In the genomic region with DNA sequence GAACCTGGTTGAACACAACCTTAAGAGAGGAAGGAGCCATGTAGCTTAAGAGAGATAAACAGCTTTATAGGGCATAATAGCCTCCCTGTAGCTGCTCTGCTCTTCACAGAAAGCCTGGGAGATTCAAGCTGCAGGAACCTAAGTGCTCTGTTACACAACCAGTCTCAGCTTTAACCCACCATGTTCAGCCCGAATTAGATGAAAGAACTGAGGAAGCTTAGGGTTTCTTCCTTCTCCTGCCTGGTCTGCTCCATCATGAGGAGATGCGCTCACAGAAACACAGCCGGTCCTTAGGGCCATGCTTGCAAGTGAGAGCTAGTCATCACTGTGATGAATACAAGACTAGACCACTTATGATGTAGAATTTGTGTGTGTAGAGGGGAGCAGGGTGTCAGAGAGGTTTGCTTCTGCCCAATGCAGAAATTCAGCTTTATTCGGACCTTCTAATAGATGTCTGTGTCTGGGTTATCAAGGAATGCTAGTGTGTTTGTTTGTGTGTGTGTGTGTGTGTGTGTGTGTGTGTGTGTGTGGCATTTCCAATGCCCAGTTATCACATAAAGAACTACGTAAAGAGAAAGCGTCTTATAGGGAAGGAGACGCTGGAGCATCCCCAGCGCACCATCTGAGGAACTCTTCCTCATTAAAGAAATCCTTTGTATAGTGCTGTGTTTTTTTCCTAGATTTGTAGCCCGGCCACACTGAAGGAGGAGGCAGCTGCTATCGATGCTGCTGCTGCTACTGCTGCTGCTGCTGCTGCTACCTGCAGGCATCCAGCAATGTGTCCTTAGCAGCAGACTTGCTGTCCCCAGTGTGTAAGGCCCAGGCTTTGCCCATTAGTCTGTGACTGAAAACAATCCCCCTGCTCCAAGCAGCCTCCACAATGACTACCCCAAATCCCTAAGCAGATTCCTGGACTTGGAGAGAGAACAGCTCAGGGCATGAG, we compare ENCODE assay signal across 14 mouse cellular contexts. TPM values are rescaled to one million over a fixed set of nuclear protein-coding genes. Genes with fewer than 3 reads are reported as not detected.
DNase-seq lines count a peak whose midpoint lies in the region; ATAC-seq and TF ChIP-seq lines count a peak whose summit lies in the region.
"Had no signal": no experiment of that assay in that cellular context is flagged by ENCODE, and none has a peak within 500 bp of the region (broad histone marks: within the 10 kb centered on the region; RNA-seq: fewer than 3 reads in every experiment).

No protein-coding gene starts in this region.

- peak overlapping the region; percentile 96; the same call in 1 of the 2 replicates for H3K4me2 ChIP-seq in heart, embryonic 15.5 days
- H3K4me2 ChIP-seq in forebrain, embryonic 11.5 days (ENCODE audit: low read depth, low read length, severe bottlenecking), result peak overlapping the region; percentile 99
- H3K4me2 ChIP-seq in midbrain, embryonic 13.5 days (replicated peaks), result peak overlapping the region; percentile 95
- H3K4me2 ChIP-seq: liver, embryonic 15.5 days had no signal

- no peak overlapping the region for H3K9ac ChIP-seq in heart, embryonic 15.5 days
- peak overlapping the region; percentile 96 for H3K9ac ChIP-seq in forebrain, embryonic 11.5 days (ENCODE audit: low read length)
- H3K9ac ChIP-seq in midbrain, embryonic 13.5 days (replicated peaks), result peak overlapping the region; percentile 42
- H3K9ac ChIP-seq: liver, embryonic 15.5 days had no signal

- no peaks in the 10 kb centered on the region for H3K27me3 ChIP-seq in heart, embryonic 15.5 days
- no peaks in the 10 kb centered on the region for H3K27me3 ChIP-seq in forebrain, embryonic 11.5 days (ENCODE audit: control insufficient read depth, insufficient read depth, low read length)
- no peaks in the 10 kb centered on the region for H3K27me3 ChIP-seq in midbrain, embryonic 13.5 days

- no peak for TF ChIP-seq POLR2A in brain, embryonic 14.5 days (IDR thresholded peaks at IDR 0.05; ENCODE audit: borderline replicate concordance, extremely low read depth, insufficient read depth, insufficient read length, poor library complexity, severe bottlenecking)

- H3K4me1 ChIP-seq in heart, embryonic 15.5 days (replicated peaks), result peaks cover 26% of the 10 kb centered on the region
- H3K4me1 ChIP-seq in forebrain, embryonic 11.5 days (replicated peaks; ENCODE audit: control insufficient read depth, insufficient read depth, low read length), result peaks cover 36% of the 10 kb centered on the region
- peaks cover 70% of the 10 kb centered on the region for H3K4me1 ChIP-seq in midbrain, embryonic 13.5 days (replicated peaks)

- no peak for TF ChIP-seq CTCF in brain, embryonic 14.5 days (IDR thresholded peaks at IDR 0.05; ENCODE audit: borderline replicate concordance, extremely low read depth, insufficient read depth, insufficient read length)

- DNase-seq in heart, adult 18-20 months, result no peak
- DNase-seq in brain, embryonic 14.5 days (ENCODE audit: low read depth), result peak; percentile 86
- peak; percentile 60 for DNase-seq in forebrain, embryonic 11.5 days (ENCODE audit: low spot score)
- no peak for DNase-seq in MN1 (ENCODE audit: low spot score)
- no peak for DNase-seq in gastrocnemius, postnatal 14 days
- no peak for DNase-seq in adrenal gland, postnatal 14 days

- no peak for ATAC-seq in heart, embryonic 15.5 days (replicated peaks; ENCODE audit: insufficient number of reproducible peaks, insufficient read depth, low FRiP score, low read depth)
- ATAC-seq in forebrain, embryonic 11.5 days (replicated peaks; ENCODE audit: low FRiP score), result peak; percentile 21; the same call in 1 of the 2 replicates
- peak; percentile 44 for ATAC-seq in midbrain, embryonic 13.5 days
- ATAC-seq: CD4-positive, CD25-positive, alpha-beta regulatory T cell, adult 4 months had no signal

- intact Hi-C loops in gastrocnemius, postnatal 14 days (cut with DNase I; ENCODE audit: low total_unique reads), result no loop called here

- H3K27ac ChIP-seq in heart, embryonic 15.5 days, result no peak overlapping the region
- peak overlapping the region; percentile 76 for H3K27ac ChIP-seq in forebrain, embryonic 11.5 days (ENCODE audit: low read depth, low read length)
- H3K27ac ChIP-seq in midbrain, embryonic 13.5 days, result peak overlapping the region; percentile 61
- H3K27ac ChIP-seq: liver, embryonic 15.5 days had no signal

- H3K36me3 ChIP-seq in heart, embryonic 15.5 days, result no peaks in the 10 kb centered on the region
- H3K36me3 ChIP-seq in forebrain, embryonic 11.5 days (ENCODE audit: control insufficient read depth, insufficient read depth, low read length), result no peaks in the 10 kb centered on the region
- H3K36me3 ChIP-seq in midbrain, embryonic 13.5 days, result no peaks in the 10 kb centered on the region
- H3K36me3 ChIP-seq: liver, embryonic 15.5 days had no signal

- no peak overlapping the region for H3K4me3 ChIP-seq in heart, embryonic 15.5 days
- 0 out of 2 replicates have a peak overlapping the region, but pooled peaks have one; percentile 4 for H3K4me3 ChIP-seq in forebrain, embryonic 11.5 days (ENCODE audit: low read depth, low read length)
- H3K4me3 ChIP-seq in midbrain, embryonic 13.5 days (replicated peaks), result peak overlapping the region; percentile 14; the same call in 1 of the 2 replicates
- H3K4me3 ChIP-seq: liver, embryonic 15.5 days had no signal

- 62% methylated on average over 10 of the region's 10 CpGs for WGBS in heart, embryonic 15.5 days
- 15% methylated on average over 10 of the region's 10 CpGs for WGBS in forebrain, embryonic 11.5 days
- 13% methylated on average over 10 of the region's 10 CpGs for WGBS in midbrain, embryonic 13.5 days

- no peaks in the 10 kb centered on the region for H3K9me3 ChIP-seq in heart, embryonic 15.5 days (replicated peaks)
- H3K9me3 ChIP-seq in forebrain, embryonic 11.5 days (ENCODE audit: control insufficient read depth, low read length), result no peaks in the 10 kb centered on the region
- no peaks in the 10 kb centered on the region for H3K9me3 ChIP-seq in midbrain, embryonic 13.5 days
- H3K9me3 ChIP-seq: liver, embryonic 15.5 days had no signal

RNA-seq across cellular contexts. Expression of a gene that starts 4.1 kb away (rescaled TPM):
- polyA plus RNA-seq in heart, embryonic 15.5 days (2015; fragmentation: Nextera tagmentation; extraction: Ambion mirVana), result 11.6 and 13.2 TPM in 2 replicates
- 1 to 10 TPM; 3.4 to 4.3 TPM for total RNA-seq in heart, adult 18-20 months (2021)
- polyA plus RNA-seq in brain, embryonic 14.5 days (2012; rRNA removed), result 5.5 and 6.1 TPM in 2 replicates
- polyA plus RNA-seq in forebrain, embryonic 11.5 days (2014; fragmentation: Nextera tagmentation; extraction: Ambion mirVana), result 12.2 and 15.4 TPM in 2 replicates
- 14.7 and 17.1 TPM in 2 replicates for polyA plus RNA-seq in midbrain, embryonic 13.5 days (2015; fragmentation: Nextera tagmentation; extraction: Ambion mirVana)
- 1 to 10 TPM in 1 of 2 experiments, under 1 TPM in 1; 0.89 to 1.1 TPM for total RNA-seq in gastrocnemius, postnatal 14 days (2021)
- total RNA-seq in adrenal gland, postnatal 14 days (2021), result 1.7 and 1.8 TPM in 2 replicates

RNA-seq across cellular contexts. Expression of a gene that starts 15.4 kb away (rescaled TPM):
- 4.8 and 5.3 TPM in 2 replicates for polyA plus RNA-seq in heart, embryonic 15.5 days (2015; fragmentation: Nextera tagmentation; extraction: Ambion mirVana)
- 1 to 10 TPM; 2.0 to 2.2 TPM for total RNA-seq in heart, adult 18-20 months (2021)
- polyA plus RNA-seq in brain, embryonic 14.5 days (2012; rRNA removed), result 25.4 and 33.5 TPM in 2 replicates
- polyA plus RNA-seq in forebrain, embryonic 11.5 days (2014; fragmentation: Nextera tagmentation; extraction: Ambion mirVana), result 20.2 and 23.3 TPM in 2 replicates
- 17.8 and 18.3 TPM in 2 replicates for polyA plus RNA-seq in midbrain, embryonic 13.5 days (2015; fragmentation: Nextera tagmentation; extraction: Ambion mirVana)
- 1 to 10 TPM in 1 of 2 experiments, under 1 TPM in 1; 1.00 to 1.0 TPM for total RNA-seq in gastrocnemius, postnatal 14 days (2021)
- total RNA-seq in adrenal gland, postnatal 14 days (2021), result 4.5 and 4.8 TPM in 2 replicates

RNA-seq across cellular contexts. Expression of a gene that starts 21.6 kb away (rescaled TPM):
- polyA plus RNA-seq in heart, embryonic 15.5 days (2015; fragmentation: Nextera tagmentation; extraction: Ambion mirVana), result 35.1 and 36.0 TPM in 2 replicates
- 10 to 100 TPM; 31.0 to 33.4 TPM for total RNA-seq in heart, adult 18-20 months (2021)
- 41.1 and 49.4 TPM in 2 replicates for polyA plus RNA-seq in brain, embryonic 14.5 days (2012; rRNA removed)
- polyA plus RNA-seq in forebrain, embryonic 11.5 days (2014; fragmentation: Nextera tagmentation; extraction: Ambion mirVana), result 52.9 and 54.2 TPM in 2 replicates
- 69.6 and 75.2 TPM in 2 replicates for polyA plus RNA-seq in midbrain, embryonic 13.5 days (2015; fragmentation: Nextera tagmentation; extraction: Ambion mirVana)
- total RNA-seq in gastrocnemius, postnatal 14 days (2021), result 10 to 100 TPM; 19.0 to 20.5 TPM
- total RNA-seq in adrenal gland, postnatal 14 days (2021), result 39.1 and 56.4 TPM in 2 replicates

RNA-seq across cellular contexts. Expression of a gene that starts 36.7 kb away (rescaled TPM):
- not detected in 2 replicates for polyA plus RNA-seq in heart, embryonic 15.5 days (2015; fragmentation: Nextera tagmentation; extraction: Ambion mirVana)
- not detected for total RNA-seq in heart, adult 18-20 months (2021)
- 0.16 TPM in 1 of 2 replicates, not detected in the other for polyA plus RNA-seq in brain, embryonic 14.5 days (2012; rRNA removed)
- not detected in 2 replicates for polyA plus RNA-seq in forebrain, embryonic 11.5 days (2014; fragmentation: Nextera tagmentation; extraction: Ambion mirVana)
- not detected in 2 replicates for polyA plus RNA-seq in midbrain, embryonic 13.5 days (2015; fragmentation: Nextera tagmentation; extraction: Ambion mirVana)
- total RNA-seq in gastrocnemius, postnatal 14 days (2021), result not detected
- total RNA-seq in adrenal gland, postnatal 14 days (2021), result not detected in 2 replicates
- total RNA-seq: left cerebral cortex, adult 8-10 months; neutrophil, adult 5-6 weeks had no signal
- polyA plus RNA-seq: CD4-positive, CD25-positive, alpha-beta regulatory T cell, adult 4 months; frontal cortex, adult 2 months; kidney, postnatal 0 days; liver, embryonic 15.5 days had no signal

Comparison
In these comparisons a context has a peak if more than half of its experiments do, and no peak if none do; other contexts are left out.
1. DNase-seq: peak in brain, embryonic 14.5 days (single experiment) and forebrain, embryonic 11.5 days (single experiment); none in heart, adult 18-20 months (0 of 2), MN1 (single experiment), gastrocnemius, postnatal 14 days (single experiment) and adrenal gland, postnatal 14 days (single experiment).
2. Peak in every context shown above with its lines, with median percentiles within 50 percentile points of each other: H3K4me2 ChIP-seq.